ENCODE assay signal across 24 mouse cellular contexts in the genomic region with DNA sequence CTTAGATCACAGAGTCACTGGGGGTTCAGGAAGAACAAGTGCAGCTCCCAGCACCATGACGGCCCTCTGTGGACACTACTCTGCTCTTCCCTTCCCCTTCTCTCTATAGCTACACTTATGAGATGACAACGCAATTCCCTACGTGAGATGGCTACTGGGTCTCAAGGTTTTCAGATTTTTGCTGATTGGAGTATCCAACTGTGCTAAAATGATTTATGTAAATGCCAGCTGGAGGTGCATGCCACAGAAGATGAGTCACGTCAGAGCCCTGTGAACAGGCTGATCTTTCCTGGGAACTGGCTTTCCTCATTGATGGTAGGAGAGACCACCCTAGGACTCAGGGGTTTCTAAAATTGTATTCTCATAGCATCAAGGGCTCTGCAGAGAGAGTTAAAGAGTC.
A peak's percentile ranks its signal among the peaks of the same experiment; 100 is the strongest.
DNase-seq lines count a peak whose midpoint lies in the region; ATAC-seq and TF ChIP-seq lines count a peak whose summit lies in the region.
"Had no signal": no experiment of that assay in that cellular context is flagged by ENCODE, and none has a peak within 500 bp of the region (broad histone marks: within the 10 kb centered on the region; RNA-seq: fewer than 3 reads in every experiment).

No protein-coding gene starts in this region.

- peak; percentile 47 for ATAC-seq in Patski
- ATAC-seq: forebrain, embryonic 14.5 days; forebrain, postnatal 0 days; hindbrain, embryonic 16.5 days; intestine, embryonic 15.5 days had no signal

- DNase-seq in adrenal gland, adult (ENCODE audit: inconsistent age in 2 of 2, low spot score in 1 of 2), result peak; percentile 20 to 41
- no peak for DNase-seq in adrenal gland, postnatal 4 days (ENCODE audit: low spot score in 2 of 2)
- DNase-seq in heart, adult 11 months, result peak; percentile 43
- DNase-seq in heart, postnatal 25 days (ENCODE audit: low spot score), result no peak
- DNase-seq in 3T3-L1 (ENCODE audit: low read depth, low spot score) (peak; percentile 46), Patski (ENCODE audit: low read depth, low spot score) (peak; percentile 17)
- no peak for DNase-seq in embryo, embryonic 9.5 days (ENCODE audit: extremely low spot score)
- DNase-seq in ovary, postnatal 14 days (ENCODE audit: low spot score), result no peak
- DNase-seq: adrenal gland, adult 8-10 months; B cell, adult 2 months; cerebellum, adult 11-12 months; cerebellum, adult 8-10 months; cerebellum, postnatal 10 days; forebrain, postnatal 0 days; gastrocnemius, postnatal 36 days; heart, postnatal 36 days; kidney, adult 11 months had no signal

- intact Hi-C loops in heart, postnatal 25 days (cut with DNase I), result no loop called here

- in situ Hi-C loops in Patski (cut with MboI; ENCODE audit: low pct_unique_long_range_greater_than_20kb), result no loop called here

- CTCF ChIA-PET in Patski (lab: Charles Lee), result interaction anchor here (1.4 kb wide), 1 partner anchor 61 kb away, joined by 3 read pairs; no protein-coding TSS in a partner anchor

- no peaks in the 10 kb centered on the region for H3K27me3 ChIP-seq in Patski
- H3K27me3 ChIP-seq: CH12.LX; embryonic facial prominence, embryonic 12.5 days; embryonic facial prominence, embryonic 15.5 days; hindbrain, embryonic 13.5 days; intestine, embryonic 15.5 days had no signal

- no peak for TF ChIP-seq CTCF in Patski (IDR thresholded peaks at IDR 0.05)

- POLR2A ChIA-PET in Patski (lab: Charles Lee), result no interaction called here

Comparison
In these comparisons a context has a peak if more than half of its experiments do, and no peak if none do; other contexts are left out.
1. DNase-seq: peak in adrenal gland, adult (2 of 2), heart, adult 11 months (single experiment), 3T3-L1 (single experiment) and Patski (single experiment); none in adrenal gland, postnatal 4 days (0 of 2), heart, postnatal 25 days (single experiment), embryo, embryonic 9.5 days (single experiment) and ovary, postnatal 14 days (single experiment).